Mouse (Mus musculus): ENCODE results near the gene Ermard. TPM values are rescaled to one million over a fixed set of nuclear protein-coding genes. Genes with fewer than 3 reads are reported as not detected.

Gene Ermard
- polyA plus RNA-seq (2012; fragmentation: generic; extraction: Trizol), result 10 to 100 TPM in 1 of 2 experiments, 1 to 10 TPM in 1; 6.4 to 31.1 TPM

DNA sequence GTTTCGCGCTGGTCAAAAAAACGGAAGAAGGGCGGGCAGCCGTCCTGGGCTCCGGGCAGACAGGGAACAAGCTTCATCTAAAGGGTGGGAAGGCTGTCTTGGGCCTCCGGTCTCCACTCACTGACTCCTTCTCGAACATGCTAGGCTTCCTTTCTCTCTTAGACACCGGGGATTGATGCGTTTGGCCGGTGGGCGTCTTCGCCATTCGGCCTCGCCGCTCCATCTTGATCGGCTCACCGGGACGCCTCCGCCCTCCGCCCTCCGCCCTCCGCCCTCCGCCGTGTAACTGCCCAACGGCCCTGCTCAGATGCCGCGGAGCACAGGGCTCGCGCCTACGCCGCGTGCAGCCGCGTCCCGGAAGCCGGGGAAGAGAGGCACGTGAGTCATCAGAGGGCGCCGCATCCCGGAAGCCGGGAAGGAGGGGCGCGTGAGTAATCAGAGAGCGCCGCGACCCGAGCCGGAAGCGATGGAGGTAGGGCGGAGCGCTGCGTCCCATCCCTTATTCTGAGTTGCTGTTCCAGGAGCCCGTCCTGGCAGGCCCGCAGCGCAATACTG lies at the start of gene Ermard, which contains the start of the genes Tcte3 and Gm3448:
TSS of gene Ermard (plus strand) at position 34 of the 555 bp plus-strand sequence.
TSS of gene Tcte3 (minus strand) at position 314 of the 555 bp plus-strand sequence.
TSS of gene Gm3448 (minus strand) at position 363 of the 555 bp plus-strand sequence.

DNA sequence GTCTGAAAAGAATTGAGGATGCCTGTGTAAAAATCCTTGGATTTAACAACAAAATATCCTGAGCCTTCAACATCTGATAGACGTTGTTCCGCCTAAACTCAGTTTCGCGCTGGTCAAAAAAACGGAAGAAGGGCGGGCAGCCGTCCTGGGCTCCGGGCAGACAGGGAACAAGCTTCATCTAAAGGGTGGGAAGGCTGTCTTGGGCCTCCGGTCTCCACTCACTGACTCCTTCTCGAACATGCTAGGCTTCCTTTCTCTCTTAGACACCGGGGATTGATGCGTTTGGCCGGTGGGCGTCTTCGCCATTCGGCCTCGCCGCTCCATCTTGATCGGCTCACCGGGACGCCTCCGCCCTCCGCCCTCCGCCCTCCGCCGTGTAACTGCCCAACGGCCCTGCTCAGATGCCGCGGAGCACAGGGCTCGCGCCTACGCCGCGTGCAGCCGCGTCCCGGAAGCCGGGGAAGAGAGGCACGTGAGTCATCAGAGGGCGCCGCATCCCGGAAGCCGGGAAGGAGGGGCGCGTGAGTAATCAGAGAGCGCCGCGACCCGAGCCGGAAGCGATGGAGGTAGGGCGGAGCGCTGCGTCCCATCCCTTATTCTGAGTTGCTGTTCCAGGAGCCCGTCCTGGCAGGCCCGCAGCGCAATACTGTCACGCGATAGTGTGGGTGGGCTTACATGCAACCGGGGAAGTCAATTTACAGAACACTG lies 31.1 kb upstream of the Ermard start, which contains the start of gene Gm3435:
TSS of gene Gm3435 (plus strand) at position 471 of the 708 bp plus-strand sequence.

Other genes starting within 250 kb of the Ermard start
- 10 to 100 TPM in 1 of 2 experiments, 1 to 10 TPM in 1; 7.0 to 27.4 TPM for gene Wdr27, start 98.0 kb upstream of the Ermard start, polyA plus RNA-seq (2012; fragmentation: generic; extraction: Trizol)
- 10 to 100 TPM in 1 of 2 experiments, 1 to 10 TPM in 1; 3.0 to 14.7 TPM for gene 1600012H06Rik, start 98.0 kb upstream of the Ermard start, polyA plus RNA-seq (2012; fragmentation: generic; extraction: Trizol)
- 10 to 100 TPM; 15.4 to 52.8 TPM for gene Phf10, start 79.9 kb upstream of the Ermard start, polyA plus RNA-seq (2012; fragmentation: generic; extraction: Trizol)
- gene 9030025P20Rik, start 62.7 kb upstream of the Ermard start, polyA plus RNA-seq (2012; fragmentation: generic; extraction: Trizol), result 1 to 10 TPM; 2.5 to 9.6 TPM
- gene Gm3417, start 62.4 kb upstream of the Ermard start, polyA plus RNA-seq (2012; fragmentation: generic; extraction: Trizol), result under 1 TPM in 1 of 2 experiments, not detected in 1; 0.51 TPM
- gene Gm3435, start 31.0 kb upstream of the Ermard start, polyA plus RNA-seq (2012; fragmentation: generic; extraction: Trizol), result 1 to 10 TPM in 1 of 2 experiments, under 1 TPM in 1; 0.20 to 3.0 TPM
- gene Tcte3, start 280 bp downstream of the Ermard start, polyA plus RNA-seq (2012; fragmentation: generic; extraction: Trizol), result under 1 TPM; 0.76 to 0.91 TPM
- gene Gm3448, start 329 bp downstream of the Ermard start, polyA plus RNA-seq (2012; fragmentation: generic; extraction: Trizol), result 1 to 10 TPM in 1 of 2 experiments, under 1 TPM in 1; 0.69 to 1.4 TPM